Mouse (Mus musculus) lung, postnatal 0 days (tissue): ENCODE data around the gene Ctnnbl1.

ENCODE experiments used
- CTCF ChIP-seq: IDR thresholded peaks from 2 replicates; pipeline ENCODE4 v1.5.1; 2016; ENCODE audit warnings: antibody characterized with exemption, mild to moderate bottlenecking
- EP300 ChIP-seq: IDR thresholded peaks from 2 replicates; pipeline ENCODE4 v1.6.1; 2016; ENCODE audit warnings: antibody characterized with exemption, mild to moderate bottlenecking, control low read depth

DNA sequence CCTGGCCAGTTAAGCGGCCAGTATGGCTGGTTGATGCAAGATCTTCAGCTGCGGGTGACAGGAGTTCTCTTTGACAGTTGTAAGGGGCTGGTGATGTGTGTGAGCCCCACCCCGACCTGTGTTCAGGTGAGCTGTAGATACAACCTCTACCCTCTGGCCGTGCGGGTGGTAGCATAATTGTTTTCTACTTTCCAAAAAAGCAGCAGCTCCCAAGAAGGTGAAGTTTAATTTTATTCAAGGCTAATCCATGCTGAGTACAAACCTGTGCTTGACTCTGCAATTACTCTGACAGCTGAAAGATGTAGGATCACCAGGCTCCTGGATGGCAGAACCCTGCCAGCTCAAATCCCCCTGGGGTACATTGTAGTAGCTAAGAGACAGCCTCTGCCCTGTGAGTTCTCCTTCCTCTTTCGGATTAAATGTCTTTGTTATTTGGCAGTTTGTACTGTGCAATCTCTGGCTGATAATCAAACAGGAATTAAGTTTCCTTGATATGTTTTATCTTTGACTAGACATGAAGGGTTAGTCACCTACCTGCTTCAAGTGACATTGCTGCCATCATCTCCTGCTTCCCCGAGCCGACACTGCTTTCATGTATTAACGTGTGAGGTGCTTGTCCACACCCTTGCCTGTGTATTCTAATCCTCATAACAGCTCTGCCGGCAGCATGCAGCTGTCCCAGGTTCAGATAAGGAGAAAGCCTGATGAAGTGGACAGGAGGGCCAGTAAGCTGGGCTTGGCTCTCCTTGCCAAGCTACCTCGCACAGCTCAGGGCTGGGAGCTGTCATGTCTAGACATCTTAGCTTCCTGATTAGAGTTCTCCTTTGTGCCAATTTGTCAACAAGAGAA is 77.1 kb downstream of the Ctnnbl1 start:
- TF ChIP-seq CTCF = no peak
- no peak for TF ChIP-seq EP300
